Mouse (Mus musculus): ENCODE measurements around the gene Peli3.
"Not testable (repeated sequence)": the region's sequence is repeated elsewhere in the genome, so short reads cannot be mapped to it uniquely, and the experiment has no call there.

The Peli3 gene

DNA sequence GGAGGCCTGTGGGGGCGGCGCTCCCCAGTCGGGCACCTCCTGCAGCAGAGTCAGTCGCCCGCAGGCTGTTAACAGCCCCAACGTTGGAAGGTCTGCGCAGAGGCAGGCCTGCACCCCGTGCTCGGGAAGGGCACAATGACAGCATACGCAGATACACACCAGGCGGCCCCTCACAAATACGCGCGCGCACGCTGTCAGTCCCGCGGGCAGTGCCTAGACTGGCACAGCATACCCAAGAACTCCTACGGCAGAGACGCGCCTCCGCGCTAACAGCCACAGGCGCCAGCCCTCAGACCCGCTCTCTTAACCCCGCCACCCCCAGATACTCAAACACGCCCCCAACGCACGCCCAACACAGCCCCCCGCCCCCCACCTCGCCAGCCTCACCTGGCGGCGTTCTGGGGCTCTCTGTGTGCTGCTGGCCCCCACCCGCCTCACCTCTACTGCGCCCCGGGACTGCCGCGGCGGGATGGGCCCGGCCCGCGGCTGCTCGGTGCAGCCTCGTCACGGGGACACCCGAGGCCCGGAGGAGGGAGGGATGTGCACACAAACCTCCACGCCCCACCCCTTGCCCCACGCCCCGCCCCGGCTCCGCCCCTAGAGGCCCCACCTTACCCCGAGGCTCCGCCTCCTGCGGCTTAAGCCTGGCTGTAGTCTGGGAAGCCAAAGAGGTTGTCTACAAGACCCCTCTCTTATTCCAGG is at the start of gene Peli3:
Peli3 (minus strand) TSS at position 577 of the 702 bp plus-strand sequence.
- peak; percentile 83 for DNase-seq

DNA sequence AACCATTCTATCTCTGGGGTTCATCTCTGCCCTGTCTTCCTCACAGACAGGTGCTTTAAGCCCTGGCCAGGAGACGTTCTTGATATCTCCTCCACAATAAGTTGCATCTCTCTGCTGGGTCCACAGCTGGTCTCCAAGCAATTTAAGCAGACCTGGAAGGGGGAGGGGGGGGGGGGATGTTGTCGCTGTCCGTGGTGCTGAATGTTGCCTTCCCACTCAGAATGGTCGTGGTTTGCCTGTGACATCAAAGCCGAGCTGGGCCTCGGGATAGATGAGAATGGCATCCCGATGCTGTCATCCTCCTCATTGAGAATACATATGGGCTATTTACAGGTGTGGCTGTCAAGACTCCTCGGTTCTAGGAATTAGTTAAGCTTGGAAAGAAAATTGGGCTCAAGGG is 49.4 kb upstream of the Peli3 start:
- no peak for DNase-seq

- peak; percentile 64 for DNase-seq
Observed at GRCm38 (mm10) chr19:4990716-4991115, 47.8 kb upstream of the Peli3 start.

- DNase-seq = peak; percentile 78
Observed at GRCm38 (mm10) chr19:4990256-4990625, 47.3 kb upstream of the Peli3 start, which contains the start of gene Npas4. Npas4 (minus strand) TSS chr19:4990316.

GRCm38 (mm10) chr19:4989434-4990255 is 46.7 kb upstream of the Peli3 start:
- peak; percentile 82 for DNase-seq

DNA sequence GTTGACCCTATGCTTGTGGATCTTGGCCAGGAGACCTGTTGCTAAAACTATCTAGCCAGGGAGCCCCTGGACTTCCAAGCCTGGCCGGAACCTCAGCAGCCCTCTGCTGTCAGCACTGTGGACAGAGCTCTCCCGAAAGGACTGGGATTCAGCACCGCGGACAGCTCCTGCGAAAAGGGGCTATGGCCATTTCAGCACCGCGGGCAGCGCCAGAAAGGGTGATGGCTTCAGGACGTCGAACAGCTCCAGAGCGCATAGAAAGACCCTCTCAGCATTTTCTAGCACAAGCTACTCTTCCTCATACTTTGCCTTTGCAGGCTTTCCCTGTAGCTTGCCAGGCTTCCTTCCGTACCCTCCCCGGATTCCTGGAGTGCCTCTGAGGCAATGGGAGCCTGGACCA is 46.1 kb upstream of the Peli3 start:
- no peak for DNase-seq

GRCm38 (mm10) chr19:4981767-4982166 is 38.8 kb upstream of the Peli3 start:
- peak; percentile 85 for DNase-seq

GRCm38 (mm10) chr19:4968236-4968635 is 25.3 kb upstream of the Peli3 start:
- DNase-seq = no peak

- DNase-seq = peak; percentile 95
Observed at GRCm38 (mm10) chr19:4961928-4962601, 19.1 kb upstream of the Peli3 start, which contains the start of gene Mrpl11. Mrpl11 (plus strand) TSS chr19:4962147.

- DNase-seq = not testable (repeated sequence)
Observed at GRCm38 (mm10) chr19:4948641-4949040, 5.7 kb upstream of the Peli3 start.

- no peak for DNase-seq
Observed at GRCm38 (mm10) chr19:4945540-4945939, 2.6 kb upstream of the Peli3 start.

DNA sequence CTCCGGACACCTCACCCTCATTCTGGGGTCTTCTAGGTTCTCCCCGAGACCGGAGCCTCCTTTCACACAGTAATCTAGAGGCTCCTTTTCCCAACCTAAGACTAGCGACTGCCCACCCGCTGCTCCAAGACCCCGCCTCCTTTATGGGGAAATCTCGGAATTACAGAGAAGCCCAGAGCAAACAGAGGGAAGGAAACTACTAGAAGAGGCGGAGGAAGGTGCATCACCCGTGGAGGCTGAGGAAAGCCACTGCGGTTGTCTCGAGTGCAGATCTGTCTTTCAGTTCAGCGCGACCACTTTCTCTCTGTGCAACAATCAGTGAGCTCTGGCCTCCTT is 294 bp upstream of the Peli3 start:
- no peak for DNase-seq

GRCm38 (mm10) chr19:4937444-4938310 is 5.2 kb downstream of the Peli3 start:
- peak; percentile 46 for DNase-seq

- no peak for DNase-seq
Observed at GRCm38 (mm10) chr19:4936896-4937295, 6.0 kb downstream of the Peli3 start.

GRCm38 (mm10) chr19:4928781-4929180 is 14.1 kb downstream of the Peli3 start:
- DNase-seq = no peak

DNA sequence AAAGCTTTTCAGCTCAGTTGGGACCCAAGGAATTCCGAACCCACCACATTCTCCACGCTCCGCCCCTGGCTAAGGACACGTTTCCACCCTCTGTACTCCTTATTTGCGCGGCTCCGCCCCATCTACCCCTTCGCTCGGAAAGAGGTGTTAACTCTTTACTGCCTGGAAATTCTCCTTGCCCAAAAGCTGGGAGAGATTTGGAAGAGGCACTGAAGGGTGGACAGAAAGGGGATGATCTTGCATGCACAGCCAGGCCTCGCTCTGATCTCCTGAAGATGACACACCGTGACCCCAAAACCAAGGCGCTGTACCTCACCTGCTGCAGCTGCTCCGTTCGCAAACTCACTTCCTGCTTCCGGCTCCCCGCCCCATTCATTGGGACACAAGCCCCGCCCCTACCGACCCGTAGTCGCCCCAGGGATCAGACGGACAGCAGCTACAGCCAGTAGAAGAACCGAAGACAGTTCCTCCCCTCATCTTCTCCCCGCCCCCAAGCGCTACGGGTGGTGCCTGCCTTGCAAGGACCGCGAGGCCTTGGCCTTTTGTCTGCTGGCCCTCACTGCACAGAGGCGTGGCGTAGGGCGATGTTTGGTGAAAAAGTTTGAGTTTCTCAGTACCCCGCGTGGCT is 14.9 kb downstream of the Peli3 start, which contains the start of gene Dpp3:
Dpp3 (minus strand) TSS at position 384 of the 628 bp plus-strand sequence.
- peak; percentile 97 for DNase-seq

DNA sequence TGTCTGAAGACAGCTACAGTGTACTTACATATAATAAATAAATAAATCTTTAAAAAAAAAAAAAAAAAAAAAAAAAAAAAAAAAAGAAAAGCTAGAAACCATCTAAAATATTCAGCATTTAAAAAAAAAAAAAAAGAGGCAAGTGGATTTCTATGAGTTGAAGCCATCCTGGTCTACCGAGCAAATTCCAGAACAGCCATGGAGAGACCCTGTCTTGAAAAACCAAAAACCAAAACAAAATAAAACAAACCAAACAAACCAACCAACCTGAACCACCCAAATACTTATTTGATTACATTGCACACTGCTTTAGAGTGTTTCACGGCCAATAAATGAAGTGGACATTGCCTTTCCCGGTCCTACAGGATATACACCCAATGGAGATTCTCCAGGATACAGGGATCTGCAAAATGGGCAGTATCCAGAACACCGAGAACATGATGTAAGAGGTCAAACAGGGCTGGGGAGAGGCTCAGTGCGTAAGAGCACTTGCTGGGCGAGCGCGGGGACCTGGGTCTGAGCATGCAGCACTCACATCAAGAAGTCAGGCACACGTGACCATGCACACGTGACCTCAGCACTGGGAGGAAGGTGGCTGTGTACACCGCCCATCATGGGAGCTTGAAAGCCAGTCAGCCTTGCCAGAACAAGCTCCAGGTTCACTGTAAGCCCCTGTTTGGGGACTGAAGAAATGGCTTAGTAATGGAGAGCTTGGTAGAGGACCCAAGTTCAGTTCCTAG is 17.6 kb downstream of the Peli3 start:
- no peak for DNase-seq

GRCm38 (mm10) chr19:4919652-4920051 is 23.3 kb downstream of the Peli3 start:
- no peak for DNase-seq

GRCm38 (mm10) chr19:4916827-4917226 is 26.1 kb downstream of the Peli3 start:
- DNase-seq = no peak

GRCm38 (mm10) chr19:4915924-4916603 is 26.9 kb downstream of the Peli3 start:
- no peak for DNase-seq

DNA sequence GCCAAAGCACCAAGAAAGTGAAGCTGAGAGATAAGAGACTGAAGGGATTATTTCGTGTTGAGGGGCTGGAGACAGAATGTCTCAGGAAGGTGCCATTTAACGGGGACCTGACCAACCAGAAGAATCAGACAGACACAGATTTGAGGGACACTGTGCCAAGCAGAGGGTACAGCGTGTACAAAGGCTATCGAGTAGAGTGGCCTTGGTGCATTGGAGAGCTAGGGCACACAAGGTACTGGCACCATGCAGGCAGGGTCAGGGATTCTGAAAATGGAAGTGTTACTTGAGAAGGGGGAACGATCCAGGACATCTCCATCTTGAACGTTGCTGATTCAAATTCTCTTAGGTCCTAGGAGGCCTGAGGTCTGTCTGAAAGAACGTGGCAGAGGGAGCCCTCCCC is 33.6 kb downstream of the Peli3 start:
- DNase-seq = no peak
